Mouse (Mus musculus): ENCODE data around the gene Vamp4.

Vamp4 gene

DNA sequence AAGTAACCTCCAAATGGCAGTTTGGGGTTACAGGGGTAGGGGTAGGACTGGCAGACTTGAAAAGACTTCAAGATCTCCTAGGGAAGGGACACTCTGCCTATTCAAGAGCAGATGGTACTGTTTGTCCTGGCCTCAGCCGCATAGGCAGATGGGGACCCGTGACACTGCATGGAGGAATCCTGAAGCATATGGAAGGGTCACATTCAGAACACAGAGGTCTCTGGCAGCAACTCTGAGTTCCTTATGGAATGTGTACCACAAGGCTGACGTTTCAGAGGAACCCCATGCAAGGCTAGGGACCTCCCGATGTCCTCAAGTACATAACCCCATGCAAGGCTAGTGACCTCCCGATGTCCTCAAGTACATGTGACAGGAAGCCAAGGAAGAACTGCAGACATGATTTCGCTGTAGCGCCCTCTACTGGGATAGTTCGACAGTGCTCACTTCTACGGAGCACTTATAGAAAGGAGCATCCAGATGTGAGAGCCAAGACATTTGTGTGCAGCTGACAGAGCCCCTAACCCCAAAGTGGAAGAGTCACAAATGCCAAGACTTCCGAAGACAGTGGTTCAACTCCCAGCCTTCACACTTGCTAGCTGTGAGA lies 75.9 kb downstream of the Vamp4 start:
- DNase-seq (ENCODE audit: low spot score in 2 of 2) = peak in 1 of 2 experiments; percentile 36

DNA sequence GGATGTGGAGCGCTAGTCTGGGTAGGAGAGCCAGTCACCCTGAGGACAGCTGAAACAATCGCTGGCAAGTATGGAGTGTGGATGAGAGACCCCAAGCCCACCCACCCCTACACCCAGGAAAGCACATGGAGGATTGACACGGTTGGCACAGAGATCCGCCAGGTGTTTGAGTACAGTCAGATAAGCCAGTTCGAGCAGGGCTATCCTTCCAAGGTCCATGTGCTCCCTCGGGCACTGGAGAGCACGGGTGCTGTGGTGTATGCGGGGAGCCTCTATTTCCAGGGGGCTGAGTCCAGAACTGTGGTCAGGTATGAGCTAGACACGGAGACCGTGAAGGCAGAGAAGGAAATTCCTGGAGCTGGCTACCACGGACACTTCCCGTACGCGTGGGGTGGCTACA lies 78.1 kb downstream of the Vamp4 start:
- DNase-seq (ENCODE audit: low spot score in 2 of 2) = no peak

Data from thymus, postnatal 10 days (tissue).